Mouse (Mus musculus) testis, adult 2 months (tissue): ENCODE results near the gene C1qtnf1.

Experiments used
- CTCF ChIP-seq: fragments of 200-500 bp; IDR thresholded peaks from 2 replicates; pipeline ENCODE4 v1.5.1; 2012; ENCODE audit warnings: low read depth, mild to moderate bottlenecking, inconsistent platforms, low read length, moderate library complexity; ENCODE audit not compliant: control insufficient read depth, insufficient read depth, insufficient replicate concordance
- POLR2A ChIP-seq: fragments of 200-500 bp; IDR thresholded peaks from 2 replicates; pipeline ENCODE4 v1.6.1; 2012; ENCODE audit warnings: low read depth, mild to moderate bottlenecking, inconsistent platforms, low read length, moderate library complexity; ENCODE audit not compliant: control insufficient read depth

- TF ChIP-seq CTCF (no peak), POLR2A (no peak)
Measured at GRCm38 (mm10) chr11:118431100-118431948, 3.3 kb downstream of the C1qtnf1 start.
